Mouse (Mus musculus) midbrain, embryonic 13.5 days (tissue): ENCODE results near the gene Rrm1. TPM values are rescaled to one million over a fixed set of nuclear protein-coding genes. Genes with fewer than 3 reads are reported as not detected.
A peak's percentile ranks its signal among the peaks of the same experiment; 100 is the strongest.
"Not testable (repeated sequence)": the region's sequence is repeated elsewhere in the genome, so short reads cannot be mapped to it uniquely, and the experiment has no call there.

Experiments used
- ATAC-seq: fragments of 200-750 bp; cut with Nextera tagmentation; 2 replicates; pipeline ENCODE4 v1.8.0; 2017; ENCODE audit warnings: mild to moderate bottlenecking, moderate TSS enrichment, moderate library complexity
- H3K27ac ChIP-seq: fragments of 300-500 bp; sonication (generic); 2 replicates; pipeline ENCODE4 v1.5.1; 2015; ENCODE audit warnings: inconsistent platforms, mild to moderate bottlenecking, moderate library complexity
- H3K27me3 ChIP-seq: fragments of 300-500 bp; sonication (generic); 2 replicates; pipeline ENCODE4 v1.6.1; 2015; ENCODE audit warnings: mild to moderate bottlenecking, inconsistent platforms
- H3K36me3 ChIP-seq: fragments of 300-500 bp; sonication (generic); 2 replicates; pipeline ENCODE4 v1.6.1; 2015; ENCODE audit warnings: mild to moderate bottlenecking, inconsistent platforms
- H3K4me1 ChIP-seq: fragments of 300-500 bp; sonication (generic); replicated peaks from 2 replicates; pipeline ENCODE4 v1.6.1; 2015; ENCODE audit warnings: inconsistent platforms
- H3K4me2 ChIP-seq: fragments of 300-500 bp; sonication (generic); replicated peaks from 2 replicates; pipeline ENCODE4 v1.6.1; 2015; ENCODE audit warnings: moderate library complexity, mild to moderate bottlenecking, inconsistent platforms
- H3K4me3 ChIP-seq: fragments of 300-500 bp; sonication (generic); replicated peaks from 2 replicates; pipeline ENCODE4 v1.5.1; 2015; ENCODE audit warnings: mild to moderate bottlenecking, inconsistent platforms
- H3K9ac ChIP-seq: fragments of 300-500 bp; sonication (generic); replicated peaks from 2 replicates; pipeline ENCODE4 v1.6.1; 2015; ENCODE audit warnings: mild to moderate bottlenecking, inconsistent platforms
- H3K9me3 ChIP-seq: fragments of 300-500 bp; sonication (generic); 2 replicates; pipeline ENCODE4 v1.6.1; 2016; ENCODE audit warnings: mild to moderate bottlenecking, inconsistent platforms
- WGBS: fragments of 180-500 bp; shearing (Covaris S2); methylation state at CpG from one replicate; pipeline ENCODE4 v1.1.7; 2015; 5-methylcytosine and 5-hydroxymethylcytosine counted together
- polyA plus RNA-seq: library from polyadenylated mRNA; unstranded; fragments of >200 nt; fragmentation: Nextera tagmentation; extraction: Ambion mirVana; gene quantifications from 2 replicates; pipeline ENCODE4 v1.2.1, GENCODE M21; 2015

Gene Rrm1
- polyA plus RNA-seq, 1 experiment from 2014 or later, result 86.3 TPM

DNA sequence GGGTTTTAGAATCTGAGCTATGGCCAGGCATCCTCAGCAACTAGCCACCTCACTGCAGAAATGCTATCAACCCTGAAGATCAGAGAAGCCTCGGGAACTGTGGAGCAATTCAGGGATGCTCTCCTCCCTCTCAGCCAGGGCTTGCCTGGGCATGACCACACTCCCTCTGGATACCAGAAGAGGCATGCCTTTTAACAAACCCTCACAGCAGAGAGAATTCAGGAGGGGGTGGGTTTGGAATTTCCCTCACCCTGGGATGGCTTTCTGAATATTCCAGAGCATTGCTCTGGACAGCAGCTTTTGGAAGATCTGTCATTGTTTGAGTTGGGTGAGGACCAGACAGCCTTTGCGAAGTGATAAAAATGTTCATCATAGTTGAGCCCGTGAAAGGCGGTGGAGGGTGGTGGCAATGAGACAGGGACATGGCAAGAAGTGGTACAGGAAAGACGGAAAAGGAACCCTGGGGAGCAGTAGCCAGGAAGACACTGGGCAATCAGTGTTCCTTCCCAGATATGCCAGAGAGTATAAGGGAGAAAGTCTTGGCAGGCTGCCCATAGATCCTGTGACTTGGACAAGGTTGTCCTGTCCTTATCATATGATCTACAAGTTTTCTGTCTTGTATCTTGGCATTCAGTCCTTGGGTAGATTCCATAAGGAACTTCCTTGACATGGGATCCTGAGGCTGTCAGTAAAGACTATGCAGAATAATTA is 38.0 kb downstream of the Rrm1 start:
- no peak for ATAC-seq
- 87% methylated on average over 5 of the region's 5 CpGs for WGBS

DNA sequence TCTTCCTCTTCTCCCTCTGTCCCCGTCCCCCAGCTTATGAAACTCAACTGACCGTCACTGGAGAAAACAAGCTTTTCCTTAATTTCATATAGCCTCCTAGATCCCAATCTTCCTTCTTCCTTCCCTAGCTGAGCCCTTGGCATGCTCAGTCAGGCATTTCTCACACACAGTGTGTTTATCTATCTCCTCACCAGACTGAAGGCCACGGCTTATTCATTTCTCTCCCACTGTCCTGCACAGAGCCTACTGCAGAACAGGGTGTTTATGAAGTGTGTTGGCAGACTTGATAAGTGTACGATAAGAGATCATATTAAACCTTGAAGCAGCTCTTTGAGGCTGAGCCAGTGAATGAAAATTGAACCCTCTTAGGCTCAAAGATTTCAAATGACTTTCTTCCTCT is 39.3 kb downstream of the Rrm1 start:
- no peak overlapping the region for H3K4me3 ChIP-seq
- no peak overlapping the region for H3K4me2 ChIP-seq
- no peaks in the 10 kb centered on the region for H3K4me1 ChIP-seq
- no peaks in the 10 kb centered on the region for H3K9me3 ChIP-seq
- H3K27me3 ChIP-seq, result no peaks in the 10 kb centered on the region
- no peak overlapping the region for H3K9ac ChIP-seq
- H3K27ac ChIP-seq, result no peak overlapping the region
- WGBS, result 93% methylated on average over 4 of the region's 4 CpGs
- ATAC-seq, result no peak
- H3K36me3 ChIP-seq, result no peaks in the 10 kb centered on the region; the same call in none of the 2 replicates

More for the DNA sequence above, 38.0 kb downstream of the Rrm1 start:
- Histone ChIP-seq H3K4me1 (no peaks in the 10 kb centered on the region), H3K4me3 (no peak overlapping the region), H3K36me3 (no peaks in the 10 kb centered on the region; the same call in none of the 2 replicates), H3K27ac (no peak overlapping the region), H3K4me2 (no peak overlapping the region), H3K9me3 (no peaks in the 10 kb centered on the region), H3K9ac (no peak overlapping the region), H3K27me3 (no peaks in the 10 kb centered on the region)

DNA sequence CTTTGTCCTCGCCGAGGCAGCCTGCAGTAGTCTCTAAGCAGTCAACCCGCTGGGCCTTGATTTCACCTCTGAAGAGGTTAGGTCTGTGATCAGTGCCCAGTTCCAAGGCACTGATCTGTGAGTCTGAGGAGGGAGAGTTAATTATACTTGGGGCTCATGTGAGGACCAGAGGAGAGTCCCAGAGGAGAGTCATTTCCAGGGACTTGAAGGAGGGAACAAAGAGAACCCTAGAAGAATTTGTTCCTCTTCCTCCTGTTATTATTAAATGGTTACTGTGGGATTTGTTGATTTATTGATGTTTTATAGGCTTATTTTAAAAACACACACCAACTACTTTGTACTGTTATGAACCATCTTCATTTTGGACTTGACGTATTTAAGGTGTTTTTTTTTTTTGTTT is 40.1 kb downstream of the Rrm1 start, which contains the start of gene Olfr543:
Gene Olfr543 (minus strand): TSS at position 101 of the 400 bp plus-strand sequence.
- Histone ChIP-seq H3K4me1 (no peaks in the 10 kb centered on the region), H3K27me3 (no peaks in the 10 kb centered on the region), H3K9ac (no peak within 1 kb of the TSS), H3K27ac (no peak within 1 kb of the TSS), H3K36me3 (no peaks in the 10 kb centered on the region; the same call in none of the 2 replicates), H3K4me3 (no peak within 1 kb of the TSS), H3K4me2 (no peak within 1 kb of the TSS), H3K9me3 (no peaks in the 10 kb centered on the region)
- 91% methylated on average over 4 of the region's 4 CpGs for WGBS
- no peak for ATAC-seq

DNA sequence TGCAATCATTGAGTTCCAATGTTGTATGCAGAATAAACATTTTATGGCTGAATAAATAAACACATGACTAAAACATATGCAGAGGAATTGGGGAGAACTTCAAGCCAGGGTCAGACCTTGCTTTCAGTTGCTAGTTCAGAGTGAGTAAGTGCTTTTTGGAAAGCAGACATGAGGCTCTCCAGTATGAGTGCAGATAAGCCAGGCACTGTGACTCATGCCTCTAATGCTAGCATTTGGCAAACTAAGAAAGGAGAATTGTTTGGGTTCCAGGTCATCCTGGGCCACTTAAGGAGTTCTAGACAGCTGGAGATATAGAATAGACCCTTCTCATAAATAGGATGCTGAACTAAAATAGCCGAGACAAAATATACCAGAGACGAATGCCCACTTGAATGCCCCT is 42.2 kb downstream of the Rrm1 start:
- Histone ChIP-seq H3K4me2 (no peak overlapping the region), H3K4me1 (no peaks in the 10 kb centered on the region), H3K27me3 (no peaks in the 10 kb centered on the region), H3K9ac (no peak overlapping the region), H3K4me3 (no peak overlapping the region), H3K36me3 (no peaks in the 10 kb centered on the region; the same call in 1 of the 2 replicates), H3K27ac (no peak overlapping the region), H3K9me3 (no peaks in the 10 kb centered on the region)
- ATAC-seq, result no peak
- WGBS, result 92% methylated on average over 2 of the region's 2 CpGs

DNA sequence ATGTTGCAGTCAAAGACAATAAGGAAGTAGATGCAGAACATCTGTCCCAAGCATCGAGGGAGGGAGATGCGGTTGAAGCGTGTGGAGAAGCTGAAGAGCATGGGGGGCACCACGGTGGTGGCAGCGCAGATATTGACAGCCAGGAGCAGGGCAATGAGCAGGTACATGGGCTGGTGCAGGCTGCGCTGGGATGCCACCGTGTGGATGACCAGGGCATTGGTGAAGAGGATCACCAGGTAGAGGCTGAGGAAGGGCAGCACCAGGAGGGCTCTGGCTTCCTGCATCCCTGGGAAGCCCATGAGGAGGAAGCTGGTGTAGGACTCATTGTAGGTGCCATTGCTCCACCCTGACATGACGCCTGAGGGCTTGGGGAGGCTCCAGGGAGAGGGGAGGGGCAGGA is 43.3 kb downstream of the Rrm1 start:
- not testable (repeated sequence) for H3K4me2 ChIP-seq, H3K4me3 ChIP-seq, H3K36me3 ChIP-seq, H3K4me1 ChIP-seq, H3K27ac ChIP-seq, H3K27me3 ChIP-seq, ATAC-seq, H3K9ac ChIP-seq, H3K9me3 ChIP-seq
- WGBS, result 72% methylated on average over 8 of the region's 8 CpGs

DNA sequence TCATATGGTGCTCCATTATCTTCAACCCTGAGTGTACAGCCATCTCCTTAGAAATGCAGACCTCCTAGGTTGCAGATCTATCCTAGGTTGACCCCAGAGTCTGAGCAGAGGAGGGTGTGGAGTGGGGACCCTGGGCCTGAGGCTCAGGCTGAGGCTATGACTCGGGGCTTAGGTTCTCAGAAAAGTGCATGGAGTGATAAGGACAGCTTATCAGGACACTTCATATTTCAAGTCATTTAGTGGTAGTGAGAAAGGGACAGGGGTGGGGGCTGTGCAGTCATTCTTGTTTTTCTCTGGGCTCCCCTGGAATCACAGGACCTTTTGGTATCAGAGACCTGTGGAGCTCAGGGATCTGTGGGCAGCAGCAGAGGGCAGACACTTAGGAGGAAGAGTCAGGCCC is 44.6 kb downstream of the Rrm1 start:
- Histone ChIP-seq H3K4me2 (no peak overlapping the region), H3K9ac (no peak overlapping the region), H3K27ac (no peak overlapping the region), H3K4me3 (no peak overlapping the region), H3K4me1 (no peaks in the 10 kb centered on the region), H3K27me3 (no peaks in the 10 kb centered on the region), H3K36me3 (no peaks in the 10 kb centered on the region; the same call in 1 of the 2 replicates), H3K9me3 (no peaks in the 10 kb centered on the region)
- no peak for ATAC-seq
- WGBS, result 86% methylated on average over 1 of the region's 1 CpGs

DNA sequence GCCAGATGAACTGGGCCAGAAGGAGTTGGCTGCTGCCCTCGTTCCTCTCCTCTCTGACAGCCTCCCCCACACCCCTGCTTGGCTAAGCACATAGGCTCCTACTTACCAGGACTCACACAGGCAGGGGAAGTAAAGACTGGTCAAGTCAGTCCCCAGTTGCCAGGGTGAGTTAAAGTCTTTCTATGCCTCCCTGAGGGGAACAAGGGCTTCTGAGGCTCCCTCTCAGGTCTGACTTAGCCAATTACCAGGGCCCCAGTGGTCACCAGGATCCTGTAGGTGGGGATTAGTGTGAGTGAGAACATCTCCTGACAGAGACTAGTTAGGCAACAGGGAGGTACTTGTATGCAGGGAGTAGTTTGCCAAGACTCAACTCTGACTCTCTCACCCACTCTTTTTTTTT is 46.7 kb downstream of the Rrm1 start, which contains the start of gene Olfr544:
Gene Olfr544 (minus strand): TSS at position 153 of the 400 bp plus-strand sequence.
- WGBS, result 42% methylated on average over 1 of the region's 1 CpGs
- H3K9ac ChIP-seq, result no peak within 1 kb of the TSS

DNA sequence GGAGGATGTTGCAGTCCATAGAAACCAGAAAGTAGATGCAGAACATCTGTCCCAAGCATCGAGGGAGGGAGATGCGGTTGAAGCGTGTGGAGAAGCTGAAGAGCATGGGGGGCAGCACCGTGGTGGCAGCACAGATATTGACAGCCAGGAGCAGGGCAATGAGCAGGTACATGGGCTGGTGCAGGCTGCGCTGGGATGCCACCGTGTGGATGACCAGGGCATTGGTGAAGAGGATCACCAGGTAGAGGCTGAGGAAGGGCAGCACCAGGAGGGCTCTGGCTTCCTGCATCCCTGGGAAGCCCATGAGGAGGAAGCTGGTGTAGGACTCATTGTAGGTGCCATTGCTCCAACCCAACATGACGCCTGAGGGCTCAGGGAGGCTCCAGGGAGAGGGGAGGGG is 52.9 kb downstream of the Rrm1 start:
- not testable (repeated sequence) for H3K4me3 ChIP-seq, H3K27ac ChIP-seq, H3K4me2 ChIP-seq, H3K4me1 ChIP-seq, H3K36me3 ChIP-seq, H3K9me3 ChIP-seq, H3K9ac ChIP-seq, ATAC-seq, H3K27me3 ChIP-seq
- 54% methylated on average over 7 of the region's 7 CpGs for WGBS

More for the DNA sequence above, 46.7 kb downstream of the Rrm1 start, which contains the start of gene Olfr544:
- no peak within 1 kb of the TSS for H3K4me3 ChIP-seq
- no peak within 1 kb of the TSS for H3K27ac ChIP-seq
- no peaks in the 10 kb centered on the region for H3K9me3 ChIP-seq
- no peaks in the 10 kb centered on the region for H3K4me1 ChIP-seq
- no peaks in the 10 kb centered on the region for H3K36me3 ChIP-seq
- no peak within 1 kb of the TSS for H3K4me2 ChIP-seq
- no peaks in the 10 kb centered on the region for H3K27me3 ChIP-seq
- no peak for ATAC-seq

DNA sequence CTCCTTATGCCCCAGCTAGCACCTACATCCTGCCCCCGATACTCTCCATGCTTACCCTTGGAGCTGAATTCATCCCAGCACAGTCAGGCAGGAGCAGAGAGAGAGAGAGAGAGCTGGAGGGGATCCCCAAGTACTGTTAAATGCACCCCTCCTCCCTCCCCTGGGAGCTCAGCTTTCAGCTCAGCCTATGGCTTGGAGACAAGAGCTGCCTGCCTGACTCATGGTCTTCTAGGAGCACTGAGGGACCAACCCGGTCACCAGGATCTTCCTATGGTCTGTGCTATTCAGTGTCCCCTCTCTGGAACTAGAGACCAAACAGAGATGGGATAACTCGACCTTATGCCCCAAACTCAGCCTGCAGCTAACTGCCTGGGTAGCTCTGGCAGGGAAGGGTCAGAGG is 58.0 kb downstream of the Rrm1 start, which contains the start of gene Olfr545:
Gene Olfr545 (minus strand): TSS at position 101 of the 400 bp plus-strand sequence.
- Histone ChIP-seq H3K4me1 (no peaks in the 10 kb centered on the region), H3K9ac (no peak within 1 kb of the TSS), H3K9me3 (no peaks in the 10 kb centered on the region), H3K27ac (no peak within 1 kb of the TSS), H3K4me3 (no peak within 1 kb of the TSS), H3K4me2 (no peak within 1 kb of the TSS), H3K36me3 (no peaks in the 10 kb centered on the region), H3K27me3 (no peaks in the 10 kb centered on the region)
- WGBS, result 64% methylated on average over 3 of the region's 3 CpGs
- no peak for ATAC-seq

DNA sequence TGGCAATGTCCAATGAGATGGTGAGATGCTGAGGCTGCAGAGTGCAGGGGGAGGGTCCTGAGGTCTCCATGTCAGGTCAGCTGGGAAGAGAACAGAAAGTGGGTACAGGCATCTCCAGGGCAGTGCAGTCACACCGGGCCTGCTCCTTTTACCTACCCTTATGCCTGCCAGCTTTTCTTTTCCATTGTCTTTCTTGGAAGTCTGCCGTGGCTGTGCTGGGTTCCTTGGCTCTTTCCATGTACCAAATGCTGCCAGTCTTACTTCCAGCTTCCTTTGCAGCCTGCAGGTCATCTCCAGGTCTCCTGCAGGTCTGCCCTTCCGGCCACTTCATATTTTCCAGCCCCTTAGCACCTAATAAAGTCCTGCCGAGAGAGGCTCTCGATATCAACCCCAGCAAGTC is 60.5 kb downstream of the Rrm1 start:
- H3K27ac ChIP-seq, result no peak overlapping the region
- H3K9me3 ChIP-seq, result no peaks in the 10 kb centered on the region
- no peak overlapping the region for H3K4me3 ChIP-seq
- 85% methylated on average over 5 of the region's 5 CpGs for WGBS
- H3K36me3 ChIP-seq, result no peaks in the 10 kb centered on the region
- no peak overlapping the region for H3K4me2 ChIP-seq
- H3K27me3 ChIP-seq, result no peaks in the 10 kb centered on the region
- H3K9ac ChIP-seq, result no peak overlapping the region
- no peak for ATAC-seq
- H3K4me1 ChIP-seq, result no peaks in the 10 kb centered on the region

DNA sequence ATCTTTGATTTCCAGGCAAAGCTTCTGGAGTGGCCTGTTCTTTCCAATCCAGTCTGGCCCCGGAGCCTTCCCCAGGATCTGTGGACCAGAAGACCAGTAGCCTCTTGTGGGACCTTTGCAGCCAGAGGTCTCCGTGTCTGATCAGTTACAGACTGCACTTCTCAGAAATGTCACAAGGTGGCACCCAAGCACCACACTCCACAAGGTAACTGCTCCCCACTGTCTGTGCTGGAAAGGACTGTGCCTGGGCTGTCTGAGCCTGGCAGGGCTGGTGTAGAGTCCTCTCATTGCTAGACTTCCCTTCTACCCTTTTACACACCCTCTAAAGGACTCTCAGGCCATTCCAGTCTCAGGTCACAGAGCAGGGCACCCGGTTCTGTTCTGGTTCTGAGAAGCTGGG is 65.4 kb downstream of the Rrm1 start:
- ATAC-seq, result peak; percentile 90
- WGBS, result 44% methylated on average over 3 of the region's 3 CpGs

DNA sequence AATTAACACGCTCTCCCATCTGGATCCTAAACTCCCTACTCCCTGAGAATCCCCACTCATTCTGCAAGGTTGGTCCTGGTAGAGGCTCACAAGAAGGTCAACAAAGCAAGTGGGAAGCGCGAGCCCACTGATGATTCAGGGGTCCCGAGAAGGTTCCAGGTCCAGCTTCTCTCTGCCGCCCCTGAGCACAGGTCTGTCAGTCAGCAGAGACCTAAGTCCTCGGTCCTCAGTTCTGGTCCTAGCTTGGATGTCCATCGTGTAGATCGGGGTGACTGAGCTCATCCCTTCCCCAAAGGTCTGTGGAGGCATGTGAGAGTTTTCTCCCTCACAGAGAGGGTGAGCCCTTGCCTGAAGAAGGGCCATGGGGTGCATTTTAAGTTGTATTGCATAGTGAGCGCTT is 66.6 kb downstream of the Rrm1 start:
- no peak for ATAC-seq
- 0 out of 2 replicates have a peak, but pooled peaks cover 3% of the 10 kb centered on the region for H3K4me1 ChIP-seq
- H3K27me3 ChIP-seq, result peaks cover 8% of the 10 kb centered on the region; the same call in 1 of the 2 replicates
- no peak overlapping the region for H3K27ac ChIP-seq
- no peak overlapping the region for H3K9ac ChIP-seq
- no peak overlapping the region for H3K4me3 ChIP-seq
- 87% methylated on average over 9 of the region's 9 CpGs for WGBS
- H3K9me3 ChIP-seq, result no peaks in the 10 kb centered on the region
- no peaks in the 10 kb centered on the region for H3K36me3 ChIP-seq
- H3K4me2 ChIP-seq, result no peak overlapping the region

More for the DNA sequence above, 65.4 kb downstream of the Rrm1 start:
- Histone ChIP-seq H3K9ac (no peak overlapping the region), H3K27ac (no peak overlapping the region), H3K4me2 (no peak overlapping the region), H3K27me3 (peaks cover 2% of the 10 kb centered on the region; the same call in 1 of the 2 replicates), H3K36me3 (no peaks in the 10 kb centered on the region), H3K4me1 (no peaks in the 10 kb centered on the region), H3K4me3 (no peak overlapping the region), H3K9me3 (no peaks in the 10 kb centered on the region)
